Mouse (Mus musculus) brain, embryonic 14.5 days (tissue): ENCODE results near the gene Ptprr. TPM values are rescaled to one million over a fixed set of nuclear protein-coding genes. Genes with fewer than 3 reads are reported as not detected.

Experiments
- DNase-seq: peaks from one replicate; pipeline ENCODE4 v3.0.0-alpha.2; 2011; ENCODE audit warnings: low read depth
- CTCF ChIP-seq: fragments of 200-500 bp; IDR thresholded peaks from 2 replicates; pipeline ENCODE4 v1.5.1; 2012; ENCODE audit warnings: inconsistent platforms, mild to moderate bottlenecking, moderate library complexity, borderline replicate concordance; ENCODE audit not compliant: insufficient read depth, insufficient read length; ENCODE audit errors: extremely low read depth
- POLR2A ChIP-seq: fragments of 200-500 bp; IDR thresholded peaks from 2 replicates; pipeline ENCODE4 v1.6.1; 2012; ENCODE audit warnings: mild to moderate bottlenecking, inconsistent platforms, borderline replicate concordance; ENCODE audit not compliant: poor library complexity, insufficient read depth, insufficient read length, severe bottlenecking; ENCODE audit errors: extremely low read depth
- polyA plus RNA-seq: library from polyadenylated mRNA; depleted of rRNA; stranded (reverse); fragments of >200 nt; gene quantifications from 2 replicates; pipeline ENCODE4 v1.2.3, GENCODE M21; 2012

Gene Ptprr
- polyA plus RNA-seq, 1 experiment, result 9.2 TPM

GRCm38 (mm10) chr10:116252668-116253067 lies 234.7 kb downstream of the Ptprr start:
- no peak for DNase-seq
- TF ChIP-seq POLR2A, result no peak
- TF ChIP-seq CTCF, result no peak

DNA sequence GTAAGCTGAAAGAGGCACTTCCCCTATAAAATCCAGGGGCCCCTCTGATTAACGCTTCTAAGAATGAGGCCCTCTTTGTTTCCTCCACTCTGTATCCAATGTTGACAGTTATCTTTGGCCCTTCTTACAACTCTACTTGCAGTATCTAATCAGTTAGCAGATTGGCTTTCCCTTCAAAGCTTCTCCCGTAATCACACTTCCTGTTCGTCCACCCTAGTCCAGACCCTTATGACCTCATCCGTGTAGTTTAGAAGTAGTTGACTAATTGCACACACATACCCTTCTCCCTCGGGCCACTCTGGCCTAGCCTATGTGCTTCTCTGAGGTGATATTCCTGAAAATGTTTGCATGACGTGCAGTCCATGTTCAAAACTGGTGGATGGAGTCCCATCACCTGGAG lies 236.0 kb downstream of the Ptprr start:
- no peak for TF ChIP-seq POLR2A
- TF ChIP-seq CTCF, result no peak
- no peak for DNase-seq

- DNase-seq, result no peak
- TF ChIP-seq CTCF (no peak), POLR2A (no peak)
These were observed 241.3 kb downstream of the Ptprr start for GRCm38 (mm10) chr10:116259298-116259697.

DNA sequence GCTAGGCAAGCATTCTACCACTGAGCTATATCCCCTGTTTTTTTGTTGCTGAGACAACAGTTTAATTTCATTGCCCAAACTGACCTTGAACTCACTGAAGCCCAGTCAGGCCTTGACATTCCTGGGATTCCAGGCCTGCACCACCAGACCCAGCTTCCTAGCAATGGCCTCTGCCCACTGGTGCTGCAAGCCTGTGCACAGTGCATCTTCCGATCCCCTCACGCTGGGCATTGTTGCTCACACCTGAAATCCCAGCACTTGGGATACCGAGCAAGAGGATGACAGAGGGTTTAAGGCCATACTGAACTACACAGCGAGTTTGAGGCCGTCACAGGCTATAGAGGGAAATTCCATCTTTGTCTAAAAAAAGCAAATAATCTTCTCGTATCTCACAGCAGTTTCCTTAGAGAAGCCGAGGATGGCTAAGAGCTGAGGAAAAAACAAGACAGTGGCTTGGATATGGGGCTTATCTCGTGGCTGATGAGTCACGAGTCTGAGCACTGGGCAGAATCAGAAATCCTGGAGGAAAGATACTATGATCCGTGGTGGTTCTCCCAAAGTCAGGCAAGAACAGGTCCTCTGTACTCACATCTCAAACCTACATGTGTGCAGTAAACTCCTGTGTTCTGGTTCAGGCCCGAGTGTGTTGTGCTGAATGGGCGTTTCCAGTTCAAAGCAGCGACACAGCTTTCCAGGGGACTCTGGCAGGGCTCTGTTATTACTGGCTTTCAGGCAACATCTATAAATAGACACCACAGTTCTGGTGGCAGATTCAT lies 242.8 kb downstream of the Ptprr start:
- peak; percentile 29 for DNase-seq
- TF ChIP-seq CTCF (no peak), POLR2A (no peak)

- no peak for DNase-seq
- no peak for TF ChIP-seq CTCF
- TF ChIP-seq POLR2A, result no peak
These were observed 243.5 kb downstream of the Ptprr start for GRCm38 (mm10) chr10:116261559-116261958.

DNA sequence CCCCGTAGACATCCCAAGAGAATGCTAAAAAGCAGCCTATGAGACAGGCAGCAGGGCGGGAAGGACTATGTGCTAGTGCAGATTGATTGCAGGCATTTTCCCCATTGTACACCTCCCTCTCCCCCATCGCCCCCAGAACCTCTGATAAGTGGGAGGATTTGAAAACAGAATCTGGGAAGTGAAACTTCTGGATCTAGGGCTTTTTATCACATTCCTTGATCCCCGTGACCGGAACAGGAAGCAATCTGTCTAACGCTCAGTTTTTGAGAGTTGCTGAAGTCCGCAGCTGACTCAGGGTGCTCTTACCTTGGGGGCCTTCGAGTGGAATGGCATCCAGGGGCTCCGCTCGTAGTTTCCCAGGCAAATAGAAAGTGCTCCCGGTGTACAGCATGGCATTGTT lies 246.5 kb downstream of the Ptprr start:
- TF ChIP-seq POLR2A (no peak), CTCF (no peak)
- no peak for DNase-seq

GRCm38 (mm10) chr10:116266561-116267433 lies 248.8 kb downstream of the Ptprr start:
- no peak for DNase-seq

DNA sequence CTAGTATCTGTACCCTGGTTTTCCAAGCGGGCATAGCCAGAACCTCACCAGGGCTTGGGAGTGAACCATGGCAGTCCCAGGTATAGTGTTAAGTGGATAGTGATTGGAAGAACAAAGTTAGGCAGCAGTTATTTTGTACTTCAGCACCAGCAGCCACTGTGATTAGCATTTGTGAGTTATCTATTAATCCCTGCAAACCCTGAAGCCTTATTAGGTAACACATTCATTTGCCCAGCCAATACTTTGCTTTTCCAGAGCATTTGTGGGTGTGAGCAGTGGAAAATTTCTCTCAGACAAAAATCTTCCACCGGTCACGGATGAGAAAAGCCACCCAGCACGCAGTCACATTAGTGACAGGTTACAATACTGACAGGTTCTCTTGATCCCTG lies 249.4 kb downstream of the Ptprr start:
- no peak for TF ChIP-seq POLR2A
- no peak for TF ChIP-seq CTCF
- no peak for DNase-seq

More at GRCm38 (mm10) chr10:116266561-116267433, 248.8 kb downstream of the Ptprr start:
- TF ChIP-seq CTCF, result no peak
- TF ChIP-seq POLR2A, result no peak

DNA sequence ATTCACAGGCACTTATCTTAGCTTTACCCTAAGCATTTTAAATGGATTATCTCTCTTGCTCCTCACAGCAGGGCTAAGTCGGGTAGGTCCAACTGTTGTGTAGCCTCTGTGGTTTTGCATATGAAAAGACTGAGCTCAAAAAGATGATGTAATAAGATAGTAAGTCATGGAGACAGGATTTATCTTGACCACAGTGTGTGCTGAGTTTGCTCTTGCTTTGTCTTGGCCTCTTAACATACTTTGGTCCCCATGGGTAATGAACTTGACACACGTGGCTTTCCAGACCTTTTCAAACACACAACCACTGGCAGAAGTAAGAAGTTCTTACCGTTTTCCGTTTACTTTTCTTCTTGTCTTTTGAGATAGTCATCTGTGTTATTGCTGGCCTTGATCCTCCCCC lies 250.3 kb downstream of the Ptprr start:
- DNase-seq, result no peak
- TF ChIP-seq POLR2A (no peak), CTCF (no peak)

DNA sequence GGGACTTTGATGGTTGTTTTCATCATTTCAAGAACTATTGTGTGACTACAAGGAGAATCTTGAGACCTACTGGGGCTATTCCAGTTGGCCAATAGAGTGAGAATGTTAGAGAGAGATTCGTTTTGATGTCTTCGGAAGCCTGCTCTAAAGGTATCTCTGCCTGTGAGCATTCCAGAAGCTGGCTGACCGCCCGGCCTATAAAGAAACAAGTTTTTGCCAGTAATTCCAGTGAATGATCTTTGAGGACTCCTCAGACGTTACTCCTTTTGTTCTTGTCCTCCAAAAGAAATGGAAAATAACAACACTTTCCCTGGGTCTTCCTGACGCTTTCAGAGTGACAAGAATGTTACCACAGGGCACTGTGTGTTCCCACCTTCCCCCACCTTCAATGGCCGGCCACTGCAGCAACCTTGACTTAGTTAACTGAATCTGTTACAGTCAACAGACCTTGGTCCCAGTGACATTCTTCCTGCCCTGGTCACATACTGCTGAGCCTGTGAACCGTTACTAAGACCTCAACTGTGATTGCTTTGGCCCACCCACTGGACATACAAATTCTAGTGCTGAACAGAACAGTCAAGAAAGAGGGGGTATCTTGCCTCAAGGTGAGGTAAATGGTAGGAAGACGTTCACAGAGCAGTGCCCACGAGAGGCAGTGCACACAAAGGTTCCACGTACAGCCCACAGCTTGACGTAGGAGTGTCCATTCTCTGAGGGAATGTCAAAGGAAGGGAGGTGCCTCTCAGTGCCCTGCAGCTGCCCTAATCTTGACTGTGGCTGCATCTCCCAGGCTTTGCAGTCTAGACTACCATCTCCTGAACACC lies 252.8 kb downstream of the Ptprr start:
- TF ChIP-seq CTCF (no peak), POLR2A (no peak)
- DNase-seq, result no peak

DNA sequence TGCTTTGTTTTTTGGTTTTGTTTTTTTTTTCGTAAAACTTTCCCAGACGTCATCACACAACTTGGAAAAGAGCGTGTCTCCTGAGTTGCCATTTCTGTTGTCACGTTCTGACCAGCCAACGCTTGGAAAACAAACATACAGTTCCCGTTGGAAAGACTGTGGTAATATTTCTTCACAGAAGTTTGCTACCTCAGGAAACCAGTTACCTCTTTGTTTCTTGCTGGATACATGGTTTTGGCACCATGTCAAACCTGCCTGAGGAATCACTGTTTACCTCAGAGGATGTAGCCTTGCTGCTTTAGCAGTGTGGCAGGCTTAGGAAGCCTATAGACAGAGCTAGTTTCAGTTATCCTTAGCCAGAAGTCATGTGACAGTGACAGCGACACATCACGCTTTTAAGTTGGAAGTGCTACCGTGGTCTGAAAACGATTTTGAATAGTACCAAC lies 253.5 kb downstream of the Ptprr start:
- DNase-seq, result no peak
- TF ChIP-seq POLR2A (no peak), CTCF (no peak)

- no peak for DNase-seq
- no peak for TF ChIP-seq CTCF
- no peak for TF ChIP-seq POLR2A
These were observed 254.1 kb downstream of the Ptprr start for GRCm38 (mm10) chr10:116272156-116272555.
